Mouse (Mus musculus): ENCODE measurements at regions not wholly inside any gene's neighbourhood (a gene's known extent, or its start where the extent isn't known, plus 50 kb on each side); places are given as distances from the start of the nearest gene placed in this dataset.

GRCm38 (mm10) chr3:34485345-34486223 lies 164.6 kb upstream of the Sox2 start:
- H3K27ac ChIP-seq: no peak overlapping the region
- no peak overlapping the region for H3K4me3 ChIP-seq
- H3K27me3 ChIP-seq: peaks cover 25% of the 10 kb centered on the region; the same call in 1 of the 2 replicates
- 33% methylated on average over 15 of the region's 15 CpGs for WGBS
- H3K36me3 ChIP-seq: no peaks in the 10 kb centered on the region
- H3K9ac ChIP-seq: no peak overlapping the region
- no peak overlapping the region for H3K4me2 ChIP-seq
- H3K9me3 ChIP-seq: no peaks in the 10 kb centered on the region
- 0 out of 2 replicates have a peak, but pooled peaks have one; percentile 29 for ATAC-seq (ENCODE audit: low FRiP score)
- H3K4me1 ChIP-seq (replicated peaks): peaks cover 26% of the 10 kb centered on the region

- Histone ChIP-seq H3K4me2 (no peak overlapping the region), H3K36me3 (no peaks in the 10 kb centered on the region), H3K9ac (no peak overlapping the region), H3K27me3 (peaks cover 23% of the 10 kb centered on the region; the same call in 1 of the 2 replicates), H3K27ac (no peak overlapping the region), H3K9me3 (no peaks in the 10 kb centered on the region), H3K4me3 (no peak overlapping the region), H3K4me1 (replicated peaks) (peaks cover 26% of the 10 kb centered on the region)
- WGBS: 71% methylated on average over 3 of the region's 3 CpGs
- ATAC-seq (ENCODE audit: low FRiP score): no peak
These were observed 166.3 kb upstream of the Sox2 start for GRCm38 (mm10) chr3:34483934-34484333.

DNA sequence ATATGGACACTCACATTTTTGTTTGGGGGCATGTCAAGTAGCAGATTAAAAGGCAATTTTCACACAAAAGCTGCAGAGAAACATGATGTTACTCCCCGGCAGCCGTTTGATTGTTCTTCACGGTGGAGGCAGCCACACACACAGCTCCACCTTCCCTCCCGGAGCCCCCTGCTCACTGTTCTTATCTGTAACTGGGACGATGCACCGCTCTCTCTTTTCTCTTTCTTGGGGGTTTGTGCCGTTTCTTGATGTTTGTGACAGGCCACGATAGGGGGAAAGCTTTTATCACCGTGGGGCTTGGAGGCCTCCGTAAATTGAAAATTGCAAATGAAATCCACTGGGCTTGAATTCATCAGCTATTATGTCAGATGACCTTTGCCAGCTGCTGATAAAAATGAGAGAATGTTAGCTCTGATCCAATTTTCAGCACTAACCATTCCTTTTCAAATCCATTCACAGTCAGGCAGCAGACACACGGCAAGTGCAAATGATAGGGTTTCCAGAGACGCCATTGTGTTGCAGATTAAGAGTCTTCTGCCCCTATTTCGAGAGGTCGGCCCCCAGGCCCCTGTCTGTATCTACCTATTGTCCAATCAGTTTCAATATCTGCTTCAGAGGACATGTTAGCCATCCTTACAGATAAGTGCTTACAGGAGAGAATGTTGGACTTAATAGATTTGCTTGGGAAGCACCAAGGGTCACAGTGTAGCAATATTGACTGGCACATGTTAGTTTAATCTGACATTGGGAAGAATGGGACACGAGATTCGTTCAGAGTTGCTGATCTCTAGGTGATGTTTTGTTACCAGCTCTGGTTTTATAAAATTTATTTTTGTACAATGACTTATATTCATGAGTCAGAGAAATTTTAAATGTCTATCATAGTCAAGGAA lies 168.1 kb upstream of the Sox2 start:
- peak overlapping the region; percentile 60 for H3K27ac ChIP-seq
- no peaks in the 10 kb centered on the region for H3K36me3 ChIP-seq
- peak overlapping the region; percentile 36 for H3K4me2 ChIP-seq
- peaks cover 24% of the 10 kb centered on the region; the same call in 1 of the 2 replicates for H3K27me3 ChIP-seq
- no peak overlapping the region for H3K9ac ChIP-seq
- WGBS: 19% methylated on average over 16 of the region's 16 CpGs
- no peak overlapping the region for H3K4me3 ChIP-seq
- peak; percentile 55; the same call in 1 of the 2 replicates for ATAC-seq (ENCODE audit: low FRiP score)
- no peaks in the 10 kb centered on the region for H3K9me3 ChIP-seq
- peaks cover 26% of the 10 kb centered on the region for H3K4me1 ChIP-seq (replicated peaks)

- Histone ChIP-seq H3K9me3 (no peaks in the 10 kb centered on the region), H3K27me3 (peaks cover 24% of the 10 kb centered on the region; the same call in 1 of the 2 replicates), H3K4me2 (no peak overlapping the region), H3K27ac (0 out of 2 replicates have a peak overlapping the region, but pooled peaks have one; percentile 2), H3K4me3 (no peak overlapping the region), H3K4me1 (replicated peaks) (peaks cover 21% of the 10 kb centered on the region), H3K9ac (no peak overlapping the region), H3K36me3 (no peaks in the 10 kb centered on the region)
- peak; percentile 33; the same call in 1 of the 2 replicates for ATAC-seq (ENCODE audit: low FRiP score)
- 27% methylated on average over 3 of the region's 3 CpGs for WGBS
These were observed 168.9 kb upstream of the Sox2 start for GRCm38 (mm10) chr3:34481314-34481713.

- 42% methylated on average over 4 of the region's 4 CpGs for WGBS
- H3K4me1 ChIP-seq (replicated peaks): no peaks in the 10 kb centered on the region
- H3K9ac ChIP-seq: no peak overlapping the region
- H3K9me3 ChIP-seq: no peaks in the 10 kb centered on the region
- H3K4me3 ChIP-seq: no peak overlapping the region
- ATAC-seq (ENCODE audit: low FRiP score): no peak
- H3K27ac ChIP-seq: no peak overlapping the region
- H3K27me3 ChIP-seq: 0 out of 2 replicates have a peak, but pooled peaks cover 3% of the 10 kb centered on the region
- no peak overlapping the region for H3K4me2 ChIP-seq
- no peaks in the 10 kb centered on the region for H3K36me3 ChIP-seq
These were observed 176.1 kb upstream of the Sox2 start for GRCm38 (mm10) chr3:34474126-34474525.

DNA sequence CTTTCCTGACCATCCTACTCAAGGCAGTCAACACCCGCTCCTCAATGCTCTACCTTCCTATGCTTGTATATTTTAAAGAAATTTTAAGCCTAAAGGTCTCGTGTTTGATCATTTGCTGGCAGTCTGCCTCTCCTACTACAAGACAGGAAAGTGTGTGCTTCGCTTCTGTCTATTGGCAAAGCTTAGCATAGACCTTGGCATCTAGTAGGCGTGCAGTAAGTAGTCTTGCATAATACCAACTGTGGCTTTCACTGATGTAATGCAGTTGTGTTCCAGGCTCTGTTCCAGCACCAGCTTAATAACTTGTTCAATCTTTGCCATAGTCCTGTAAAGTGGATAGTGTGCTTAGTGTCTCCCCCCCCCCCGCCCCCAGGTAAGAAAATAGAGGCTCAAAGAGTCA lies 179.5 kb upstream of the Sox2 start:
- Histone ChIP-seq H3K4me2 (no peak overlapping the region), H3K27me3 (no peaks in the 10 kb centered on the region), H3K9ac (no peak overlapping the region), H3K36me3 (no peaks in the 10 kb centered on the region), H3K4me1 (replicated peaks) (peaks cover 8% of the 10 kb centered on the region), H3K9me3 (no peaks in the 10 kb centered on the region), H3K4me3 (no peak overlapping the region), H3K27ac (no peak overlapping the region)
- no peak for ATAC-seq (ENCODE audit: low FRiP score)
- 86% methylated on average over 5 of the region's 5 CpGs for WGBS

DNA sequence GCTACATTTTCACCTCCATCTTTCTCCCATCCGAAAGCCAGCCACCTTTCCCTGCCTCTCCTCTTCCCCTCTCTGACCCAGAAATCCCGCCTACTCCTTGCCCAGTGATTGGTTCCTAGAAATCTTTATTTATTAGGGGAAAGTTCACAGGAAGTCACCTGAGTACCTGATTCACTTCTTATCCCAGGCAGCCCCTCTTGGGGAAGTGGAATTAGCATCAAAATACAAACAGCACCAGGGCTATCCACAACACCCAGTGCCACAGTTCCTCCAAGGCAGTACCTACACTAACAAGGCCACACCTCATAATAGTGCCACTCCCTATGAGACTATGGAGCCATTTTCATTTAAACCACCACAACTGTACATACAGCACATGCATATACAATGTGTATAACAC lies 180.3 kb upstream of the Sox2 start:
- Histone ChIP-seq H3K9me3 (no peaks in the 10 kb centered on the region), H3K36me3 (no peaks in the 10 kb centered on the region), H3K9ac (no peak overlapping the region), H3K27me3 (0 out of 2 replicates have a peak, but pooled peaks cover 1% of the 10 kb centered on the region), H3K4me1 (replicated peaks) (peaks cover 16% of the 10 kb centered on the region), H3K27ac (no peak overlapping the region), H3K4me2 (no peak overlapping the region), H3K4me3 (no peak overlapping the region)
- ATAC-seq (ENCODE audit: low FRiP score): no peak
- 95% methylated on average over 2 of the region's 2 CpGs for WGBS

GRCm38 (mm10) chr3:34466312-34466711 lies 183.9 kb upstream of the Sox2 start:
- no peaks in the 10 kb centered on the region for H3K36me3 ChIP-seq
- peaks cover 19% of the 10 kb centered on the region for H3K4me1 ChIP-seq (replicated peaks)
- H3K27me3 ChIP-seq: peaks cover 7% of the 10 kb centered on the region; the same call in 1 of the 2 replicates
- H3K4me3 ChIP-seq: no peak overlapping the region
- H3K9ac ChIP-seq: no peak overlapping the region
- no peak overlapping the region for H3K27ac ChIP-seq
- H3K9me3 ChIP-seq: no peaks in the 10 kb centered on the region
- ATAC-seq (ENCODE audit: low FRiP score): no peak
- WGBS: 81% methylated on average over 4 of the region's 4 CpGs
- H3K4me2 ChIP-seq: no peak overlapping the region

DNA sequence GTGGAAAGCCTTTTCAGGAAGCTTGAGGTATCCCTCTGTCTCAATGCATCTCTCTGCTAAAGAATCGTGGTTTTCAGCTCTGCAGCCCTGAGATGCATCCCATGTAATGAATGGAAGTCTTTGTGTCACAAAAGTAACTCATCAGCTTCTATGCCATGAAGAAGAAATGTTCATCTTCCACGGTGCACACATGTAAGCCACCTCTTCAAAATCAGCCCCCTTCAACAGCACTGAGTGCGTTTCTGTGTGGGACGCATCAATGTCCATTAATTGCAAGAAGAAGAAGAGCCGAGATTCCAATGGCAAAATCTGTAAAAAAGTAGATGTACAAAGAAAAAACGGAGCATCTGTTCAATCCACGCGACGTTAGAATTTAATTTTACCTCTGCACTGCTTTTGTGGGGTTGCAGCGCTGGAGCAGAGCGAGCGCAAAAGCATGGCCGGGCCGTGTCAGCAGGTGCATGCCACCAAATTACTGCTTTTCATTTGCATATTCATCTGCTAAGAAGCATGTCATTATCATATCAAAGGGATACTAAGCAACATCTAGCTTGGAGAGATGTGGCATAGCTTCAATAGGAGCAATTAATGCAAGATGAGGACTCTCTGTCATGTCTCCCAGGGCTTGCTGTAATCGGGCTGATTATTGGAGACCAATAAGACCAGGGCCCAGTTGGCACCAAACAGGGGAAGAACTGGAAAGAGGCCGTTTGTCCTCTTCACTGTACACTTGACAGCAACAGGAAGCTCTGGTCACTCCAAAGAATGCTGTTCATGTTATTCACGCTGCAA lies 185.0 kb upstream of the Sox2 start:
- Histone ChIP-seq H3K27me3 (peaks cover 7% of the 10 kb centered on the region; the same call in 1 of the 2 replicates), H3K27ac (0 out of 2 replicates have a peak overlapping the region, but pooled peaks have one; percentile 20), H3K4me3 (no peak overlapping the region), H3K9me3 (no peaks in the 10 kb centered on the region), H3K9ac (no peak overlapping the region), H3K36me3 (no peaks in the 10 kb centered on the region), H3K4me2 (peak overlapping the region; percentile 23), H3K4me1 (replicated peaks) (peaks cover 19% of the 10 kb centered on the region)
- 44% methylated on average over 17 of the region's 17 CpGs for WGBS
- ATAC-seq (ENCODE audit: low FRiP score): peak; percentile 68; the same call in 1 of the 2 replicates

GRCm38 (mm10) chr3:34458766-34459165 lies 191.4 kb upstream of the Sox2 start:
- Histone ChIP-seq H3K36me3 (no peaks in the 10 kb centered on the region), H3K27ac (no peak overlapping the region), H3K4me3 (no peak overlapping the region), H3K27me3 (no peaks in the 10 kb centered on the region; the same call in 1 of the 2 replicates), H3K9me3 (no peaks in the 10 kb centered on the region), H3K4me1 (replicated peaks) (peaks cover 12% of the 10 kb centered on the region), H3K4me2 (no peak overlapping the region), H3K9ac (no peak overlapping the region)
- 77% methylated on average over 6 of the region's 6 CpGs for WGBS
- ATAC-seq (ENCODE audit: low FRiP score): no peak

GRCm38 (mm10) chr3:34457821-34458220 lies 192.4 kb upstream of the Sox2 start:
- Histone ChIP-seq H3K4me3 (no peak overlapping the region), H3K27me3 (no peaks in the 10 kb centered on the region; the same call in 1 of the 2 replicates), H3K27ac (no peak overlapping the region), H3K9ac (no peak overlapping the region), H3K4me1 (replicated peaks) (peaks cover 12% of the 10 kb centered on the region), H3K4me2 (no peak overlapping the region), H3K36me3 (no peaks in the 10 kb centered on the region), H3K9me3 (no peaks in the 10 kb centered on the region)
- WGBS: 96% methylated on average over 1 of the region's 1 CpGs
- ATAC-seq (ENCODE audit: low FRiP score): no peak

All from hindbrain, embryonic 13.5 days (tissue).